Mouse (Mus musculus): ENCODE measurements around the gene Basp1. TPM values are rescaled to one million over a fixed set of nuclear protein-coding genes. Genes with fewer than 3 reads are reported as not detected.
A peak's percentile ranks its signal among the peaks of the same experiment; 100 is the strongest.
"Not testable (repeated sequence)": the region's sequence is repeated elsewhere in the genome, so short reads cannot be mapped to it uniquely, and the experiment has no call there.

Basp1 gene
- 10 to 100 TPM; 17.4 to 20.5 TPM for total RNA-seq (2021)
- long read RNA-seq, experiment 1, transcript Basp1-201 (2 exons, 1,855 nt) = major isoform, 13 of 13 reads
- long read RNA-seq, experiment 1, partial matches to known transcripts = 0 of 13 reads
- long read RNA-seq, experiment 1, other reads (novel, unspliced or antisense) = 0 of 13 reads
- long read RNA-seq, experiment 2, transcript Basp1-201 (2 exons, 1,855 nt) = major isoform, 6 of 7 reads
- long read RNA-seq, experiment 2, partial matches to known transcripts = 0 of 7 reads
- long read RNA-seq, experiment 2, other reads (novel, unspliced or antisense) = 1 of 7 reads

- DNase-seq = peak; percentile 66
Measured at GRCm38 (mm10) chr15:25413378-25413901, at the start of gene Basp1. TSS of gene Basp1 (minus strand) at chr15:25413764.

- not testable (repeated sequence) for DNase-seq
Measured at GRCm38 (mm10) chr15:25463076-25463475, 49.5 kb upstream of the Basp1 start.

- no peak for DNase-seq
Measured at GRCm38 (mm10) chr15:25462056-25462762, 48.6 kb upstream of the Basp1 start.

GRCm38 (mm10) chr15:25459901-25460300, 46.3 kb upstream of the Basp1 start:
- no peak for DNase-seq

- no peak for DNase-seq
Measured at GRCm38 (mm10) chr15:25457421-25457820, 43.9 kb upstream of the Basp1 start.

- DNase-seq = no peak
Measured at GRCm38 (mm10) chr15:25453538-25453937, 40.0 kb upstream of the Basp1 start.

GRCm38 (mm10) chr15:25449348-25449747, 35.8 kb upstream of the Basp1 start:
- no peak for DNase-seq

GRCm38 (mm10) chr15:25448703-25449340, 35.3 kb upstream of the Basp1 start:
- DNase-seq = no peak

GRCm38 (mm10) chr15:25447136-25447535, 33.6 kb upstream of the Basp1 start:
- no peak for DNase-seq

GRCm38 (mm10) chr15:25446155-25446487, 32.6 kb upstream of the Basp1 start:
- DNase-seq = no peak

GRCm38 (mm10) chr15:25445361-25446154, 32.0 kb upstream of the Basp1 start:
- no peak for DNase-seq

- no peak for DNase-seq
Measured at GRCm38 (mm10) chr15:25444208-25444607, 30.6 kb upstream of the Basp1 start.

GRCm38 (mm10) chr15:25443140-25443790, 29.7 kb upstream of the Basp1 start:
- DNase-seq = no peak

GRCm38 (mm10) chr15:25441868-25442185, 28.3 kb upstream of the Basp1 start:
- DNase-seq = no peak

- DNase-seq = peak; percentile 75
Measured at GRCm38 (mm10) chr15:25440991-25441867, 27.7 kb upstream of the Basp1 start.

GRCm38 (mm10) chr15:25440317-25440716, 26.8 kb upstream of the Basp1 start:
- no peak for DNase-seq

- no peak for DNase-seq
Measured at GRCm38 (mm10) chr15:25432341-25432740, 18.8 kb upstream of the Basp1 start.

- DNase-seq = no peak
Measured at GRCm38 (mm10) chr15:25430167-25430566, 16.6 kb upstream of the Basp1 start.

GRCm38 (mm10) chr15:25429007-25429406, 15.4 kb upstream of the Basp1 start:
- no peak for DNase-seq

- DNase-seq = no peak
Measured at GRCm38 (mm10) chr15:25428551-25428950, 15.0 kb upstream of the Basp1 start.

- DNase-seq = no peak
Measured at GRCm38 (mm10) chr15:25420266-25420665, 6.7 kb upstream of the Basp1 start.

All from gastrocnemius, postnatal 10 days (tissue).